Mouse (Mus musculus) heart, postnatal 14 days (tissue): ENCODE measurements around the gene Dnaja3. TPM values are rescaled to one million over a fixed set of nuclear protein-coding genes. Genes with fewer than 3 reads are reported as not detected.
"Not testable (repeated sequence)": the region's sequence is repeated elsewhere in the genome, so short reads cannot be mapped to it uniquely, and the experiment has no call there.

ENCODE experiments used
- DNase-seq, 2 experiments: peaks; one replicate each; pipeline ENCODE4 v3.0.0; 2021 to 2022
- intact Hi-C: fragments of 180-260 bp; cut with DNase I; formaldehyde crosslinking; loops from one replicate; pipeline ENCODE4 v1.15.1; 2025
- total RNA-seq, 2 experiments: library from RNA; stranded (reverse); gene quantifications; 2 replicates each; pipeline ENCODE4 v1.2.3; 2021

Gene Dnaja3
- total RNA-seq, 2 experiments from 2014 or later, result 121 to 123 TPM

DNA sequence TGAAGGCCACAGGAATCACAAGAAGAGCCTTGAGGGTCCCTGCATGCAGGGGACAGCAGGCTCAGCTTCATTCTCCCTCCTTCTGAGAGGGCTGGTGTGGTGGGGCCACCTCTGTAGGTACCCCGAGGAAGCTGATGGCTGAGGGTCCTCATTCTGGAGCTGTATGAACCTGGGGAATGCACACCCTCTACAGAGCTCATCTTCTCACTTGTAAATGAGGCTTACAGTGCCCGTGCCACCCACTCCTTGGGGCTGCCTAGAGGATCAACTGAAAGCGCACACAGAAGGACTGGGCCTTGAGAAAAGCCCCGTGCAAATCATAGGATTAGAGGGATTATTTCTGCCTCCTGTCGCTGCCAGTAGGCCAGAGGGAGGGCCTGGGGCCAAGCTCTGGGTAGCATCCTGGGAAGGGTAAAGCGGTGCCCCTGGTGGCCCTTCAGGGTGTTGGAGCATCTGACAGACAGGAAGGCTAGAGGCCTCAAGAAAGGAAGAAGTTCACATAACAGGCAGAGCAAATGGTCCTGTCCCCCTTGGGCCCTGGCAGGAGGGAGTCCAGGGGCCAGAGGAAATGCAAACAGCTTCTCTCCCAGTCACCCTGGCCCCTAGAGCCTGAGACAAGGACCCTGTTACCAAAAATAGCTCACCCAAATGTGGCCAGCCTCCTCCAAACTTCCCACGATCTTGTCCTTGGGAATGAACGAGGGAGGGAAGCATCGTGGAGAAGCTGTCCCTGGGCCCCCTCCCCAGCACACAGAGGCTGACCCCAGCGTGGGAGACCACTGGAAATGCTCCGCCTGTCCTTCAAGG lies 16.2 kb downstream of the Dnaja3 start:
- peak; percentile 29 to 53 for DNase-seq
- intact Hi-C loops, result loop anchor here (2.0 kb wide), 1 partner anchor 25 kb away; no protein-coding TSS in a partner anchor

DNA sequence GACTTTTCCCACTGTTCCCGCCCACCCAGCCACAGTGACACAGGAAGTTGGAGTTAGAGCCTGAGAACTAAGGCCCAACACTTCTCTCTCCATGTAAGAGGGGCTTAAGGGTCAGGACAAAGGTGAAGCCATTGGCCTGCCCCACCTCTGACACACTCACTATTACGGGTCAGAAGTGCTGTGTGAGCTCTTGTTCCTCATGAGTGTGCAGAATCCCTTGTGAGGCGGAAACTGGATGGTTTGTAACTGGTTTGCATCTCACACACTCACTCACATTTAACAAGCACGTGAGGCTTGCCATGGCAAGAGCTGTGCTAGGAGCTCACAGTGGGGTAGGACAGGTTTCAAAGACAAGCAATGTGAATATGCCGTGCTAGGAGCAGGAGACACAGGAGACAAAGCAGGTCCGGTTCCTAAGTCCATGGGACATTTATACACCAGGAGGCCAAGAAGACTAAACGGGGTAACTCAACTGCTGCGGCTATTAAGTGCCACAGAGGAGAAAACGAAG lies 16.8 kb downstream of the Dnaja3 start:
- DNase-seq, result no peak
- intact Hi-C loops, result no loop called here

DNA sequence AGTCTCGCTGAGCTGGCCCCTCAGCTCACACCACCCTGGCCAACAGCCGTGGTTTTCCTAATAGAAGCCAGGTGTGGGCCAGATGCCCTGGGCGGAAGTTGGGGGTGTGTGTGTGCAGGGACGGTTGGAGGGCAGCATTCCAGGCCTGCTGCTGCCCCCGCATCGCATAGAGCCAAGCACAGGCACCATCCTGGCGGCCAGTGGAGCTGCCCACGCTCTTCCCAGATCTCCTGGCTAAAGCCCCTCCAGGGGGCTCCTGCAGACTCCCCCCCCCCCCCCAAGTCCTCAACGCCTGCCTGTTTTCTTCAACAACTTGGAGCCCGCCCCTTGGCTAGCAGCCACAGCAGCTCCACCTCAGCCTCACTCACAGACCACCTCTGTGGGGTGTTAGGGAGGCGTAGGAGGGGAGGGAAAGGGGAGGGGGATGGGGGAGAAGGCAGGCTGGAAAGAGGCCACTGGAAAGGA lies 19.0 kb downstream of the Dnaja3 start:
- peak; percentile 18 to 40 for DNase-seq

DNA sequence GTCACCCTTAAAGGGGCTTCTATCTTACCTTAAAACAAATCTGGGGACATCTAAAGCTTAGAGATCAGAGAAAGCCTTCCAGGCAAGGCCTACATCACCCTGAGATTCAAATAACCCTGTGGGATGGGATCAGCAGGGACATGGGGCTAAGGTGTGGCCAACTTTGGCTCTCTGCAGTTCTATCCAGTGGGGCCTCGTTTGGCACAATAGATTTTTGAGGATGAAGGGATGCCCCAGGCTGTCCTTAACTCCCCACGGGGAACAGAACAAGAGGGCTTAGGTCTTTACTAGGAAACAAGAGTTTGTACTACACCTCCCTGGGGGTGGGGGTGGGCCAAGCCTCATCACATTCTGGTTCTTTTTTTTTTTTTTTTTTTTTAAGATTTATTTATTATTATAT lies 19.5 kb downstream of the Dnaja3 start:
- intact Hi-C loops, result no loop called here
- DNase-seq, result no peak

More for the DNA sequence above, 19.0 kb downstream of the Dnaja3 start:
- intact Hi-C loops, result no loop called here

DNA sequence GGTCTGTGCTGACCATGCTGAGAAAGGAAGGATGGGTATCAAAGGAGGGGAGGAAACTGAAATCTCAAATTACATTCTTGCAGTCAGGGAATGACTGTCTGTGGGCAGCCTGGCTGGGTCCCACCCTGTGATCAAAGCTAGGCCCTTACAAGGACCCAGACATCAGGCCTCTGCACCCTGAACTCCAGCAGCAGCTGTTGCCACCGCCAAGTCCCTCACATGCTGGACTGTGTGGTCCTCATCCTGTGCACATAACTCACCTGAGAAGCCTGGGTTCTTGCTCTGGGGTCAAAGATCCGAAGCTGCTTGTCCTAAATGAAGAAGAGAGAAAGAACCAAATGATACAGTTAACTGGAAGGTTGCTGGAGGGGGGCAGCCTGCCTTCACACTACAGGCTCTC lies 21.8 kb downstream of the Dnaja3 start:
- intact Hi-C loops, result no loop called here
- DNase-seq, result no peak

DNA sequence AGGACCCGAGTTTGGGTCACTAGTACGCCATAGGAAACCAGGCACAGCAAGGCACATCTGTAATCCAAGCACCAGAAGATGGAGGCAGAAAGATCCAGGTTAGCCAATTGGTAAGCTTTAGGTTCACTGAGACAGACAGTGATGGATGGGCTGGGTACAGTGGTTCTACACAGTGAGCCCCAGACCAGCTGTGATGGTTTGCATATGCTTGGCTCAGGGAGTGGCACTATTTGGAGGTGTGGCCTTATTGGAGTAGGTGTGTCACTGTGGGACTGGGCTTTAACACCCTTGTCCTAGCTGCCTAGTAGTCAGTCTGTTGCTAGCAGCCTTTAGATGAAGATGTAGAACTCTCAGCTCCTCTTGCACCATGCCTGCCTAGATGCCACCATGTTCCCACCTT lies 24.0 kb downstream of the Dnaja3 start:
- DNase-seq, result no peak
- intact Hi-C loops, result no loop called here

DNA sequence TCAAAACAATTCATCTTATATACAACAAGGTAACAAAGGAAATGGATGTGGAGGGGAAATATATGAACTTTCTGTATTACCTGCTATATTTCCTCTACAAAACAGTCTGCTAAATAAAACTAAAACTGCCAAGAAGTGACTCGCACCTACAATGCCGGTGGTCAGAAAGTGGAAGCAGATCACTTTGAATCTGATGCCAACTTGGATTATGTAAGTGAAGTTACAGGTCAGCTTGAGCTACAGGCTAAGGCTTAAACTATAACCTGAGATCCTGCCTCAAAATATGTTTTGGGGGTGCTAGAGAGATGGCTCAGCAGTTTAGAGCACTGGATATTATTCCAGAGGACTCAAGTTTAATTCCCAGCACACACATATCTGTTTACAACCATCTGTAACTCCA lies 25.9 kb downstream of the Dnaja3 start:
- DNase-seq, result no peak
- intact Hi-C loops, result loop anchor here (2.0 to 5.0 kb wide), 2 partner anchors 99 to 113 kb away; no protein-coding TSS in a partner anchor

DNA sequence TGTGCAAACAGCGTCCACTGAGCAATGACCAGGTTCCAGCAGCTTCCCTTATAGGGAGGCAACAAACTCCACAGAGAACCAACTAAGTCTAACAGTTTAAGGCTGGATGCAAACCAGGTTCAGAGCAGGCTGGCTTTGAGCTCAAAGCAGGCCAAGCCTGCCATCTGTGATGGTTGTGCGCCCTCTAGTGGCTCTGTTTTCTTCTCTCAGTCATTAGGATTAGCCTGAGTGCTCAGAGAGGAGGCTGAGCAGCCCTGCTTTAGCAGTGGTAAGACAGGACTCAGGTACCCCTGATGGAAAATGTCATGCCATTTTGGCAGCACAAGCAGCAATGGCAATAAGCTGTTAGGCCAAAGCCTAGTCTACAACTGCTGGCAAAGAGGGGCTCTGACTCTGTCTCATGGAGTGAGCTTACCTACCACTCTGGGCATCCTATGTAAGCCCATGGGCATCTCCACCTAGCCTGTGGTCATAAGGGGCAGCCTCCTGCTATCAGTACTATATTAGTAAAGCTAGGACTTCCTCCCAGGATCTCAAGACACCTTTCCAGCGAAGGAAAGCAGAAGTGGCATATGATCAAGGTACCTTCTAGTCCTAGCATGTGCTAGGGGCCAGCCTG lies 27.5 kb downstream of the Dnaja3 start:
- intact Hi-C loops, result loop anchor here (1.0 to 5.0 kb wide), 3 partner anchors 37 to 115 kb away; no protein-coding TSS in a partner anchor
- DNase-seq, result peak; percentile 87 to 95

DNA sequence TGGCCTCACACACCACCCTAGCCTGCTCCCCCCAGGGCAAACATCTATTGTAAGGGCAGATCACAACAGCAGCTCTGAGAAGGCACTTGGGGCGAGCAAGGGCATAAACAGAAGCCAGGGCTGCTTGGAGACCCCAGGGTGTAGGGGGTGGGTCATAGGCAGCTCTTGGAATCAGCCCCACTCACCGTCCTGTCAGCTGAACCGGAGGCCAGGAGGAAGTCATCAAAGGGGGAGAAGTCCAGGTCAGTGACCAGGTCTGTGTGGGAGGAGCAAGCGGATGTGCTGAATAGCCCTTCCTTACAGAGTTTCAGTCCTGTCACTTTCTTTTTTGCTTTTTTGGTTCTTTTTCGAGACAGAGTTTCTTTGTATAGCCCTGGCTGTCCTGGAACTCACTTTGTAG lies 30.5 kb downstream of the Dnaja3 start:
- intact Hi-C loops, result no loop called here
- no peak for DNase-seq

DNA sequence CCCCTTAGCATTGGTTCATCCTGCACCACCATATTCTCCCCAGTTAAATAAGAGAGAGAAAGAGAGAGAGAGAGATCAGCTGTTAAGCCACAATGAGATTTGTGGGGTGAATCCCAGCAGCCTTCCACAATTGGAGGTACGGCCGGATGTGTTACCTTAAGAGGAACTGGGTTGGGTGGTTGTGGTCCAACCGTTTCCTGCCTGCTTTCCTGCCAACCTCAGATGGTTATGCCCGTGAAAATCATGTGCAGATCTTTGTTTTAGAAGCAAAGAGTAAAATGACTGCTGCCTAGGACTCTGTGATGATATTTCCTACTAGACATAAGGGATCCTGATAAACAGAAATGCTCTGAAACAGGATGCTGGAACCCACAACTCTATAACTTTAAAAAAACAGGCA lies 34.3 kb downstream of the Dnaja3 start:
- DNase-seq, result no peak
- intact Hi-C loops, result no loop called here

DNA sequence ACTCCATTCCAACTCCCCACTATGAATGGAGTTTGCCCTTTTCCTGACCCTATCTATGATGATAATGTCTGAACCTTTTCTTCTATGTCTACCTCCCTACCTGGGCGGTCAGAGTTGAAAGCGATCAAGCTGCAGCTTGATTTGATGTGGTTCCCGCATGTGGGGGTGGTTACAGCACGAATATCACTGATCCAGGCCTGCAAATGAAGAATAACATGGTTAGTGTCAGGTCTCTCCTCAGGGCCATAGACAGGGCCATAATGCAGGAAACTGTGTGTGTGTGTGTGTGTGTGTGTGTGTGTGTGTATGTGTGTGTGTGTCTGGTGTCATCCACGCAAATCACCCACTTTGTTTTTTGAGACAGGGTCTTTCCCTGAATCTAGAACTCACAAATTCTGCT lies 37.0 kb downstream of the Dnaja3 start:
- DNase-seq, result no peak
- intact Hi-C loops, result no loop called here

DNA sequence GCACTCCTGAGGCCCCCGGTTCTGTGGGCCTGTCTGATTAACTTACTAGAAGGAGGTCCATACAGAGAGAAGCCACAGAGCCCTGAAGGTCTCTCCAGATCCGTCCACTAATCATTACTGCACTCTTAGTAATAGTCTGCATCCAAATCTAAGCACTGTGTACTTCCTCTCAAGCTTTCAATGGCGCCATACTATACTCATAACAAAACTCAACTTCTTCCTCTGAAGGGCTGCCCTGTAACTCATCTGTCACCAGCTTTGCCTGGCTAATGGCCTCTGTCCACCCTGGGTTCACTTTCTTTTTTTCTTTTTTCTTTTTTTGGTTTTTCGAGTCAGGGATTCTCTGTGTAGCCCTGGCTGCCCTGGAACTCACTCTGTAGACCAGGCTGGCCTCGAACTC lies 38.3 kb downstream of the Dnaja3 start:
- DNase-seq, result no peak
- intact Hi-C loops, result no loop called here

DNA sequence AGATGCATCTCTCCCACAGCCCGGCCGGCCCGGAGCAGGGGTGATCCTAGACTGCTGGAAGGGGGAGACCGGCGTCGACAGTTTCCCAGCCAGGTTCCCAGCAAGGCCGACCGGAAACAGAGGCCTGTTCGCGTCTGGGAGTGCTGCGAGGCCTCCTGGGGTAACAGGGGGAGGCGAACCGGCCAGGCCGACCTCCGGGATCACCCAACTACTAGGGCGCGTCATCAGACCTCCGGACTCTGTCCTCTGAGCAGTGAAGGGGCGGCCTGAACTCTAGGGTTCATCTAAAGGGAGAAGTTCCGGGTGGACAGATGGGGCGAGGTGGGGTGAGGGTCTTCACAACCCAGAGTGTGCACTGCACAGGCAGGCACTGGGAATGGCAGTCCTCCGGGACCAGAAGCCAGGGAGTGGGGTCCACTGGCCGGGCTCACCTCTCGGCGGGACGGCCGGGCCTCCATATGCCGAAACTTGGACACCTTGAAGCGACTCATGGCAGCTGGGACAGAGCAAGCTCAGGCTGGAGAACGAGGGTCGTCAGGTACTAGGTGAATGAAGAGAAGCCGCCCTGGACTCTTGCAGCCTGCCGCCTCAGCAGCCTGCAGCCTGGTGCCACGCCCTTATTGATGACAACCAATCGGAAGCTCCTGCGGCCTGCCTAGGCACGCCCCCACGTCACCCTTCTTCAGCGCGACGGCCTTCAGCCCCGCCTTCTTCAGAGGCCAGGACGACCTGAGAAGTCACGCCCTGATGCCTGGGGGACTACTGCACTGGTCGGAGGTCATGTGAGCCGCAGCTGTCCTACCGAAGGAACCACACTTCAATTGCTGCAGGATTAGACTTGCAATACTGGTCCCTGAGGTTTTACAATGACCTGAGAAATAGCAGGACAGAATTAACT lies 39.6 kb downstream of the Dnaja3 start, which contains the start of gene Coro7:
Gene Coro7, minus strand, starts transcription at position 657 of the 898 bp plus-strand sequence.
- intact Hi-C loops, result no loop called here

DNA sequence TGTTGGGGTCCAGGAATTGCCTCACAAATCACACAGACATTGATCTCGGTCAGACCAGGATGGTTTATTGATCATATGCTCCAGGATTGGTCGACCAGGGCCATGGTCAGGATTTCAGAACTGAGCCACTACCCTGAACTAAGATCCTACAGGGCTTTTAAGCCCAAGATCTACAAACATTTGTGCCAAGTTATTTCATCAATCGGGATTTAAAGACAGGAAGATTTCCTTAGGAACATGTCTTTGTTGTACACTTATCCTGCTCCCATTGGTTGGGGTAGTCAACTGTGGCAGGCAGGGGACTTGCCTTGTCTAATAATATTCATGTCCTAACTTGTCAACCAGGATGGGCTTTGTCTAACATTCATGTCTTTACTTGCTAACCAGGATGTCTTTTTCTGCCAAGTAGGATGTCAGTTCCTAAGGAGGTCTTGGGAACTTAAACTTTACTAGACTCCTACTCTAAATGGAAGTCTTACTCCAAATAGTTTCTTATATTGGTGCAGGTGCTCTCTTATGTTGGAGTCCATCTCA lies 41.2 kb downstream of the Dnaja3 start:
- intact Hi-C loops, DNase-seq: not testable (repeated sequence)

More for the DNA sequence above, 39.6 kb downstream of the Dnaja3 start, which contains the start of gene Coro7:
- DNase-seq, result peak; percentile 88 to 90

DNA sequence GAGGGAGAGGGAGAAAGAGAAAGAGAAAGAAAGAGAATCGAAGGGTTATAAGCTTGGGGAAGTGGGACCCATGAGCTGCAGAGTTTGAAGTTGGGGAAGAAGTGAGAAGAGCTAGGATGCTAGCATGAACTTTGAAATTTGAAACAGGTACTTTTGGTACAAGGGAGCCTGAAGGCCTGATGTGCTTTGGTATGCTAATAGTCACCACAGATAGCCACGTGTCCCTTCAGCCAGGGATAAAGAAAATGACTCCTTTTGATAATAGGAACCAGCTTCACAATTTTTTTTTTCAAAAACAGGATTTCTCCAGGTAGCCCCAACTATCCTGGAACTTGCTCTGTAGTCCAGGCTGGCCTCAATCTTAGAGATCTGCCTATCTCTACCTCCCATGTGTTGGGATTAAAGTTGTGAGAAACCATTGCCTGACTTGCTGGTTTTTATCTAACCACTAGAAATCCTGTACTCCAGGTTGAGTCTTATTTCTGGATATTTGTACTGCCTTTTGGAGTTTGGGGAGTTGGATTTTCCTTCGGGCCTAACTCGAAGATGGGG lies 42.9 kb downstream of the Dnaja3 start:
- DNase-seq, result no peak
- intact Hi-C loops, result no loop called here

DNA sequence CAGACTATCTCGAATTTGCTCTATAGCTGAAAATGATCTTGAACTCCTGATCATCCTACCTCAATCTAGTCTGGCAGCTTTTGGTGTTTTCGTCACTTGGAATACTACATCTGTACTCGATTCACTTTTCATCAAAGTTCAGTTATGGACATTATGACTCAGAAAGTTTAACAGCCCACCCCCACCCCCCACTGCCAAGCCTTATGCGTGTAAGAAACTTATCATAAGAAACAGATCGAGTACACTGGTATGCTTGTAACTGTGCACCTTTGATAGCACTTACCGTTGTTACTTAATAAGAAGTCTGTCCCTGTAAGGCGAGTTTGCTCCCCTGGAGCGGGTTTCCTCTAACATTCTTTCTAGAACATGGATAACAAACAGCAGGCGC lies 43.4 kb downstream of the Dnaja3 start:
- DNase-seq, result no peak
- intact Hi-C loops, result no loop called here

DNA sequence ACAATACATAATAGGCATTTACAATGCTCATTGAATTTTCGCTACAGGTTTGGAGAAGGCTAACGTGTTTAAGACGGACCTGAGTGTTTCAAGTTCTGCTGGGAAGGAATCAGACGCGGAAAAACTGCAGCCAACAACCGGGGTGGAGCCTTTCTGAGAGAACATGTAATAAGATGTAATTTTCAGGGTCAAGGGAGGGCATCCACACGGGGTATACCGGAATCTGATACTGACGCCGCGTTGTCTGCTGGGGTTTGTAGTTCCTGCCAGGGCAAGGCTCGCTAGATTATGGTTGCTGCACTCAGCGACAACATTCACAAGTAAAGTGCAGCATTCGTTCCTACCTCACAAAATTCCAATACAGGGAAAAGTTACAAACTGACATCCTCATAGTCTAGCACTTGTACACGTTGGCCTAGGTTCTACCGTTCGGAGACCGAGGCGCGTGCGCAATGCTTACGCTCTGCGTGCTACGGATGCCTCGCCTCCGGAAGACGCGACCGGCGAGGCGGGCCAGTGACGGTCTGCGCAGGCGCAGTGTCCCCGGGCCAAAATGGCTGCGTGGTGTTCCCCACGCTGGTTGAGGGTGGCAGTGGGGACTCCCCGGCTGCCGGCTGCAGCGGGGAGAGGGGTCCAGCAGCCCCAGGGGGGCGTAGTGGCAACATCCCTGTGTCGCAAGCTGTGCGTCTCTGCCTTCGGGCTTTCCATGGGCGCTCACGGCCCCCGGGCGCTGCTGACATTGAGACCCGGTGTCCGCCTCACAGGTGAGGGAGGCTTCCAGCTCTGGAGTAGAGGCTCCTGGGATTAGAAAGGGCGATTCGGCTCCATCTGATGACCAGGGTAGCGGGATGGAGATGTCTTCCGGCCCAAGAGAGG lies 44.0 kb downstream of the Dnaja3 start:
- peak; percentile 99 for DNase-seq
- intact Hi-C loops, result no loop called here

DNA sequence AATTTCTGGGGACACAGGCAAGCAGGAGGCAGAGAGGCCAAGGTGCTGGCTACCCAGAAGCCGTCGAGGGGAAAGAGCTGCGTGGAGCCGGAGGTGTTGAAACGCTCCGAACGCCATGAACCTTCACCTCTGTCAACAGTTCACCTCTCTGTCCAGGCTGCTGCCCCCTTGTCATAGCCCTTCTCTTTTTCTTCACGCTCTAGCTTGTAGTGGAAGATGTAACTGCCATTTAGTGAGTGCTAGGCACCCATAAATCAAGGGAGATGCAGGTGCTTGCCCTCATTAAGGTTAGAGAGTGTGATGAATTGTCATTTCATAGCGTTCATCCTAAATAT lies 44.6 kb downstream of the Dnaja3 start:
- intact Hi-C loops, result no loop called here

DNA sequence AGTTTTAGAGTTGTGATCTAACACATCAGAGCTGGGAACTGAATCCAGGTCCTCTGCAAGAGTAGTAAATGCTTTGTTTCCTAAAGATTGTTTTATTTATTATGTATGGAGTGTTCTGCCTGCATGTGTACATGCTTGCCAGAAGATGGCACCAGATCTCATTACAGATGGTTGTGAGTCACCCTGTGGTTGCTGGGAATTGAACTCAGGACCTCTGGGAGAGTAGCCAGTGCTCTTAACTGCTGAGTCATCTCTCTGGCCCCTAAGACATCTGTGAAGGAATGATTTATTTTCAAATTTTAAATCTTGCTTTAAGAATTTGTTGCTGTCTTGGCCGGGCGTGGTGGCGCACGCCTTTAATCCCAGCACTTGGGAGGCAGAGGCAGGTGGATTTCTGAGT lies 49.6 kb downstream of the Dnaja3 start:
- intact Hi-C loops, result loop anchor here (5.0 kb wide), 1 partner anchor 98 kb away; no protein-coding TSS in a partner anchor
- DNase-seq, result not testable (repeated sequence)

More for the DNA sequence above, 44.6 kb downstream of the Dnaja3 start:
- no peak for DNase-seq
